In genomic region chr1:157695198-157695597, GRCm38 (mm10) we compare ENCODE assay signal across 22 mouse cellular contexts.
DNase-seq lines count a peak whose midpoint lies in the region; ATAC-seq and TF ChIP-seq lines count a peak whose summit lies in the region.
"Had no signal": no experiment of that assay in that cellular context is flagged by ENCODE, and none has a peak within 500 bp of the region (broad histone marks: within the 10 kb centered on the region; RNA-seq: fewer than 3 reads in every experiment).

No protein-coding gene starts in this region.

- H3K27ac ChIP-seq in lung, embryonic 14.5 days (ENCODE audit: low read depth), result no peak overlapping the region
- H3K27ac ChIP-seq in liver, embryonic 11.5 days (ENCODE audit: low read depth, low read length), result peak overlapping the region; percentile 28
- no peak overlapping the region for H3K27ac ChIP-seq in layer of hippocampus, adult 2 months
- no peak overlapping the region for H3K27ac ChIP-seq in cerebellum, adult 2 months (ENCODE audit: insufficient read depth, low read length)
- H3K27ac ChIP-seq: embryonic facial prominence, embryonic 12.5 days; forebrain, embryonic 10.5 days; hindbrain, postnatal 0 days had no signal

- H3K4me3 ChIP-seq in lung, embryonic 14.5 days (ENCODE audit: low read depth, low read length), result no peak overlapping the region
- no peak overlapping the region for H3K4me3 ChIP-seq in liver, embryonic 11.5 days (ENCODE audit: low read depth, low read length)
- no peak overlapping the region for H3K4me3 ChIP-seq in layer of hippocampus, adult 2 months
- no peak overlapping the region for H3K4me3 ChIP-seq in cerebellum, adult 2 months (replicated peaks; ENCODE audit: insufficient read depth, low read depth, low read length)
- H3K4me3 ChIP-seq: embryonic facial prominence, embryonic 12.5 days; forebrain, embryonic 10.5 days; heart, embryonic 10.5 days had no signal

- H3K36me3 ChIP-seq in lung, embryonic 14.5 days (ENCODE audit: insufficient read depth), result no peaks in the 10 kb centered on the region
- H3K36me3 ChIP-seq in liver, embryonic 11.5 days (ENCODE audit: control insufficient read depth, insufficient read depth, low read length), result no peaks in the 10 kb centered on the region
- H3K36me3 ChIP-seq: embryonic facial prominence, embryonic 12.5 days; forebrain, embryonic 10.5 days; heart, embryonic 10.5 days had no signal

- no peaks in the 10 kb centered on the region for H3K27me3 ChIP-seq in lung, embryonic 14.5 days (ENCODE audit: insufficient read depth, low read length)
- H3K27me3 ChIP-seq in liver, embryonic 11.5 days (replicated peaks; ENCODE audit: control insufficient read depth, insufficient read depth, low read length), result no peaks in the 10 kb centered on the region
- no peaks in the 10 kb centered on the region for H3K27me3 ChIP-seq in cerebellum, adult 2 months (ENCODE audit: control insufficient read depth, insufficient read depth, low read length)
- H3K27me3 ChIP-seq: embryonic facial prominence, embryonic 12.5 days had no signal

- no peaks in the 10 kb centered on the region for H3K9me3 ChIP-seq in lung, embryonic 14.5 days (ENCODE audit: low read depth, low read length)
- no peaks in the 10 kb centered on the region for H3K9me3 ChIP-seq in liver, embryonic 11.5 days (ENCODE audit: control insufficient read depth, low read length)
- H3K9me3 ChIP-seq: embryonic facial prominence, embryonic 12.5 days; forebrain, embryonic 10.5 days; heart, embryonic 10.5 days had no signal

- TF ChIP-seq CTCF in lung, embryonic 14.5 days (IDR thresholded peaks at IDR 0.05; ENCODE audit: low read depth), result no peak
- TF ChIP-seq CTCF in layer of hippocampus, adult 2 months (conservative IDR thresholded peaks at IDR 0.05), result no peak
- TF ChIP-seq CTCF in cerebellum, adult 2 months (IDR thresholded peaks at IDR 0.05; ENCODE audit: borderline replicate concordance, insufficient read depth, low read depth, low read length), result no peak

- ATAC-seq in lung, embryonic 14.5 days (ENCODE audit: insufficient read depth), result peak; percentile 54; the same call in 1 of the 2 replicates
- peak; percentile 99 for ATAC-seq in liver, embryonic 11.5 days (replicated peaks; ENCODE audit: low FRiP score)
- ATAC-seq in megakaryocyte-erythroid progenitor cell, adult 5-6 weeks (replicated peaks; ENCODE audit: low FRiP score, low TSS enrichment, poor library complexity, severe bottlenecking), result peak; percentile 95
- ATAC-seq: hindbrain, postnatal 0 days; midbrain, embryonic 16.5 days had no signal

- no peak for DNase-seq in lung, embryonic 14.5 days
- DNase-seq in lung, postnatal 36 days, result no peak
- peak; percentile 69 for DNase-seq in c-Kit-positive CD71-positive TER-119-negative erythroid progenitor cells, embryonic 14.5 days (ENCODE audit: low read depth)
- no peak for DNase-seq in liver, embryonic 11.5 days (ENCODE audit: low spot score)
- no peak for DNase-seq in layer of hippocampus, adult 2 months (ENCODE audit: low spot score in 2 of 2)
- DNase-seq in cerebellum, adult 2 months, result no peak
- DNase-seq in urinary bladder, postnatal 10 days (ENCODE audit: low spot score), result no peak
- DNase-seq: cerebellum, adult 8-10 months; gastrocnemius, postnatal 10 days; heart, postnatal 4 days; kidney, adult 8-10 months; kidney, postnatal 4 days; layer of hippocampus, postnatal 36 days; left cerebral cortex, postnatal 4 days; lung, adult 18-20 months; thymus, postnatal 14 days had no signal

- no peaks in the 10 kb centered on the region for H3K4me1 ChIP-seq in lung, embryonic 14.5 days (ENCODE audit: insufficient read depth)
- H3K4me1 ChIP-seq in liver, embryonic 11.5 days (replicated peaks; ENCODE audit: control insufficient read depth, insufficient read depth, low read length), result no peaks in the 10 kb centered on the region
- H3K4me1 ChIP-seq in cerebellum, adult 2 months (ENCODE audit: control insufficient read depth, insufficient read depth, low read length), result no peaks in the 10 kb centered on the region
- H3K4me1 ChIP-seq: embryonic facial prominence, embryonic 12.5 days; forebrain, embryonic 10.5 days; heart, embryonic 10.5 days had no signal

- no peak overlapping the region for H3K4me2 ChIP-seq in lung, embryonic 14.5 days
- H3K4me2 ChIP-seq in liver, embryonic 11.5 days, result no peak overlapping the region
- H3K4me2 ChIP-seq: embryonic facial prominence, embryonic 12.5 days had no signal

- no peak for TF ChIP-seq POLR2A in cerebellum, adult 2 months (IDR thresholded peaks at IDR 0.05; ENCODE audit: borderline replicate concordance, insufficient read depth, low read length)

- no peak overlapping the region for H3K9ac ChIP-seq in lung, embryonic 14.5 days
- H3K9ac ChIP-seq in liver, embryonic 11.5 days (ENCODE audit: low read depth, low read length), result no peak overlapping the region
- H3K9ac ChIP-seq: embryonic facial prominence, embryonic 12.5 days had no signal

- WGBS in lung, embryonic 14.5 days, result 50% methylated on average over 2 of the region's 2 CpGs
- WGBS in liver, embryonic 11.5 days, result 27% methylated on average over 2 of the region's 2 CpGs
- WGBS in cerebellum, adult 2 months, result 83% methylated on average over 2 of the region's 2 CpGs
